Mouse (Mus musculus) megakaryocyte, adult 5-6 weeks (primary cell): ENCODE data around the gene Megf8. TPM values are rescaled to one million over a fixed set of nuclear protein-coding genes. Genes with fewer than 3 reads are reported as not detected.

Experiments
- ATAC-seq: 2 replicates; pipeline ENCODE4 v1.8.0; 2016; ENCODE audit warnings: mild to moderate bottlenecking, inconsistent platforms; ENCODE audit not compliant: poor library complexity, severe bottlenecking
- total RNA-seq, 2 experiments: library from RNA; stranded (forward) in 1 of 2; stranded (reverse) in 1 of 2; fragments of 153-499, 151-499 nt in 1 of 2; fragments of 221-1000, 200-1000 nt in 1 of 2; gene quantifications; 2 replicates each; pipeline versions ENCODE4 v1.2.3 to v1.2.4; 2015 to 2017

Megf8 gene
- total RNA-seq, 2 experiments from 2014 or later, result 1.1 to 1.3 TPM

GRCm38 (mm10) chr7:25278341-25279075, 38.5 kb upstream of the Megf8 start:
- peak; percentile 31 for ATAC-seq

GRCm38 (mm10) chr7:25279076-25279860, 37.7 kb upstream of the Megf8 start:
- peak; percentile 8; the same call in 1 of the 2 replicates for ATAC-seq

- no peak for ATAC-seq
These were observed 36.8 kb upstream of the Megf8 start for GRCm38 (mm10) chr7:25279861-25280791.

- ATAC-seq, result peak; percentile 7; the same call in 1 of the 2 replicates
These were observed 35.7 kb upstream of the Megf8 start for GRCm38 (mm10) chr7:25281166-25281733.

- peak; percentile 73 for ATAC-seq
These were observed 35.0 kb upstream of the Megf8 start for GRCm38 (mm10) chr7:25281734-25282601.

GRCm38 (mm10) chr7:25282731-25283211, 34.2 kb upstream of the Megf8 start:
- no peak for ATAC-seq

- ATAC-seq, result peak; percentile 20
These were observed 33.3 kb upstream of the Megf8 start for GRCm38 (mm10) chr7:25283637-25284036.

GRCm38 (mm10) chr7:25284171-25284570, 32.8 kb upstream of the Megf8 start:
- no peak for ATAC-seq

- no peak for ATAC-seq
These were observed 32.2 kb upstream of the Megf8 start for GRCm38 (mm10) chr7:25284766-25285165.

GRCm38 (mm10) chr7:25285511-25286238, 31.3 kb upstream of the Megf8 start:
- no peak for ATAC-seq

GRCm38 (mm10) chr7:25286989-25287388, 30.0 kb upstream of the Megf8 start:
- no peak for ATAC-seq

GRCm38 (mm10) chr7:25288011-25288410, 29.0 kb upstream of the Megf8 start:
- ATAC-seq, result no peak

GRCm38 (mm10) chr7:25288721-25289120, 28.2 kb upstream of the Megf8 start:
- no peak for ATAC-seq

- ATAC-seq, result no peak
These were observed 27.0 kb upstream of the Megf8 start for GRCm38 (mm10) chr7:25289925-25290324.

GRCm38 (mm10) chr7:25290463-25290862, 26.5 kb upstream of the Megf8 start:
- no peak for ATAC-seq

GRCm38 (mm10) chr7:25290911-25291310, 26.1 kb upstream of the Megf8 start:
- ATAC-seq, result no peak

- ATAC-seq, result no peak
These were observed 24.9 kb upstream of the Megf8 start for GRCm38 (mm10) chr7:25292107-25292506.

- no peak for ATAC-seq
These were observed 23.7 kb upstream of the Megf8 start for GRCm38 (mm10) chr7:25293191-25293739.
